Mouse (Mus musculus) Patski (cell line): ENCODE results near the gene Crim1. TPM values are rescaled to one million over a fixed set of nuclear protein-coding genes. Genes with fewer than 3 reads are reported as not detected.

ENCODE experiments used
- ATAC-seq: fragments of 100-300 bp; one replicate; pipeline ENCODE4 v1.8.0; 2021
- CTCF ChIA-PET: fragments of 350-600 bp; sonication (Branson Sonifier 250); formaldehyde crosslinking; loops from one replicate; lab custom pipeline; 2022; ENCODE audit warnings: inconsistent platforms; lab: Charles Lee
- POLR2A ChIA-PET: fragments of 350-600 bp; sonication (Branson Sonifier 250); formaldehyde crosslinking; loops from one replicate; lab custom pipeline; 2022; ENCODE audit warnings: antibody characterized with exemption, inconsistent platforms; lab: Charles Lee
- DNase-seq: peaks from one replicate; pipeline ENCODE4 v3.0.0-alpha.2; 2011; ENCODE audit warnings: low read depth, low spot score
- H3K27me3 ChIP-seq: fragments of 371-371 bp; one replicate; pipeline ENCODE4 v1.5.1; 2021
- CTCF ChIP-seq: fragments of 100-300 bp; IDR thresholded peaks from one replicate; pipeline ENCODE4 v1.5.1; 2021
- in situ Hi-C: fragments of 300-500 bp; cut with MboI; formaldehyde crosslinking; loops from 3 replicates; pipeline ENCODE4 v1.11.1; 2018; ENCODE audit warnings: low pct_unique_long_range_greater_than_20kb, mixed read lengths
- polyA plus RNA-seq: library from polyadenylated mRNA; unstranded; gene quantifications from one replicate; pipeline ENCODE4 v1.2.3, GENCODE M21; 2021

The Crim1 gene
- polyA plus RNA-seq, 1 experiment from 2014 or later: 243 TPM

GRCm38 (mm10) chr17:78292301-78292700 is 92.3 kb downstream of the Crim1 start:
- H3K27me3 ChIP-seq: no peaks in the 10 kb centered on the region
- peak; percentile 19 for DNase-seq
- ChIA-PET CTCF (interaction anchor here (1.1 kb wide), 1 partner anchor 93 kb away, joined by 4 read pairs; no protein-coding TSS in a partner anchor), POLR2A (interaction anchor here (1.1 kb wide), 1 partner anchor 92 kb away, joined by 3 read pairs; no protein-coding TSS in a partner anchor)
- TF ChIP-seq CTCF: no peak
- in situ Hi-C loops: no loop called here
- ATAC-seq: no peak

GRCm38 (mm10) chr17:78292827-78293488 is 92.9 kb downstream of the Crim1 start:
- DNase-seq (no peak), ATAC-seq (no peak)
- in situ Hi-C loops: no loop called here
- H3K27me3 ChIP-seq: no peaks in the 10 kb centered on the region
- no peak for TF ChIP-seq CTCF
- POLR2A ChIA-PET: interaction anchor here (1.1 kb wide), 1 partner anchor 92 kb away, joined by 3 read pairs; no protein-coding TSS in a partner anchor
- CTCF ChIA-PET: interaction anchor here (1.1 kb wide), 1 partner anchor 94 kb away, joined by 4 read pairs; no protein-coding TSS in a partner anchor

GRCm38 (mm10) chr17:78295979-78296378 is 95.9 kb downstream of the Crim1 start:
- ChIA-PET CTCF (interaction anchor here (0.8 to 1.9 kb wide), 3 partner anchors 27 to 93 kb away, joined by 3 to 10 read pairs (median 3); no protein-coding TSS in a partner anchor), POLR2A (no interaction called here)
- no peaks in the 10 kb centered on the region for H3K27me3 ChIP-seq
- in situ Hi-C loops: loop anchor here (5.0 kb wide), 1 partner anchor 99 kb away; no protein-coding TSS in a partner anchor
- DNase-seq (no peak), ATAC-seq (no peak)
- no peak for TF ChIP-seq CTCF

- no peaks in the 10 kb centered on the region for H3K27me3 ChIP-seq
- DNase-seq (no peak), ATAC-seq (peak; percentile 69)
- in situ Hi-C loops: loop anchor here (5.0 kb wide), 1 partner anchor 101 kb away; no protein-coding TSS in a partner anchor
- ChIA-PET POLR2A (no interaction called here), CTCF (interaction anchor here (1.0 to 1.2 kb wide), 3 partner anchors 52 to 156 kb away, joined by 3 to 4 read pairs (median 4); no protein-coding TSS in a partner anchor)
- TF ChIP-seq CTCF: peak; percentile 59
These were observed 98.1 kb downstream of the Crim1 start for GRCm38 (mm10) chr17:78298140-78298539.

- POLR2A ChIA-PET: no interaction called here
- no peak for ATAC-seq
- no peak for DNase-seq
- no peaks in the 10 kb centered on the region for H3K27me3 ChIP-seq
- no peak for TF ChIP-seq CTCF
- in situ Hi-C loops: loop anchor here (5.0 kb wide), 1 partner anchor 102 kb away; no protein-coding TSS in a partner anchor
- CTCF ChIA-PET: no interaction called here
These were observed 99.0 kb downstream of the Crim1 start for GRCm38 (mm10) chr17:78298967-78299540.

- no peak for ATAC-seq
- in situ Hi-C loops: no loop called here
- ChIA-PET CTCF (no interaction called here), POLR2A (no interaction called here)
- no peaks in the 10 kb centered on the region for H3K27me3 ChIP-seq
- TF ChIP-seq CTCF: no peak
- DNase-seq: no peak
These were observed 103.0 kb downstream of the Crim1 start for GRCm38 (mm10) chr17:78303053-78303452.

- DNase-seq (no peak), ATAC-seq (no peak)
- TF ChIP-seq CTCF: no peak
- ChIA-PET POLR2A (interaction anchor here (0.6 kb wide), 1 partner anchor 107 kb away, joined by 3 read pairs; no protein-coding TSS in a partner anchor), CTCF (no interaction called here)
- in situ Hi-C loops: no loop called here
- no peaks in the 10 kb centered on the region for H3K27me3 ChIP-seq
These were observed 104.0 kb downstream of the Crim1 start for GRCm38 (mm10) chr17:78304059-78304458.

- POLR2A ChIA-PET: no interaction called here
- no peaks in the 10 kb centered on the region for H3K27me3 ChIP-seq
- TF ChIP-seq CTCF: no peak
- DNase-seq: no peak
- in situ Hi-C loops: no loop called here
- no peak for ATAC-seq
- CTCF ChIA-PET: interaction anchor here (0.8 to 1.3 kb wide), 2 partner anchors 10 to 51 kb away, joined by 3 to 4 read pairs; no protein-coding TSS in a partner anchor
These were observed 106.4 kb downstream of the Crim1 start for GRCm38 (mm10) chr17:78306434-78306833.

GRCm38 (mm10) chr17:78308221-78308620 is 108.2 kb downstream of the Crim1 start:
- H3K27me3 ChIP-seq: no peaks in the 10 kb centered on the region
- POLR2A ChIA-PET: no interaction called here
- CTCF ChIA-PET: no interaction called here
- no peak for TF ChIP-seq CTCF
- in situ Hi-C loops: no loop called here
- DNase-seq (no peak), ATAC-seq (no peak)

GRCm38 (mm10) chr17:78313006-78313405 is 113.0 kb downstream of the Crim1 start:
- in situ Hi-C loops: no loop called here
- ATAC-seq: no peak
- POLR2A ChIA-PET: no interaction called here
- TF ChIP-seq CTCF: no peak
- DNase-seq: no peak
- CTCF ChIA-PET: interaction anchor here (1.3 kb wide), 1 partner anchor 19 kb away, joined by 3 read pairs; no protein-coding TSS in a partner anchor
- no peaks in the 10 kb centered on the region for H3K27me3 ChIP-seq
